Mouse (Mus musculus): Measurements from ENCODE around the gene Osr1.

GRCm38 (mm10) chr12:9581506-9581905 is 11.6 kb downstream of the Osr1 start:
- TF ChIP-seq POLR2A (IDR thresholded peaks at IDR 0.05; ENCODE audit: insufficient read depth, low read length) (no peak), CTCF (IDR thresholded peaks at IDR 0.05; ENCODE audit: low read depth, low read length) (no peak), EP300 (IDR thresholded peaks at IDR 0.05; ENCODE audit: insufficient read depth, low read depth, low read length) (no peak)
